Mouse (Mus musculus) CH12.LX (cell line): ENCODE results near the gene Slpi. TPM values are rescaled to one million over a fixed set of nuclear protein-coding genes. Genes with fewer than 3 reads are reported as not detected.

Experiments
- DNase-seq: peaks from one replicate; pipeline ENCODE4 v3.0.0-alpha.2; 2013; ENCODE audit errors: extremely low read depth
- H3K27ac ChIP-seq: 2 replicates; pipeline ENCODE4 v1.5.1; 2012; ENCODE audit warnings: low read depth, mild to moderate bottlenecking, control low read depth, moderate library complexity; ENCODE audit not compliant: insufficient read depth
- H3K27me3 ChIP-seq: replicated peaks from 2 replicates; pipeline ENCODE3; 2012; ENCODE audit warnings: inconsistent platforms
- H3K36me3 ChIP-seq, 2 experiments: replicated peaks in 1 of 2; 2 replicates each; pipeline versions ENCODE3 to v1.6.1; 2012; ENCODE audit warnings: inconsistent platforms in 1 of 2, low read length in 1 of 2, mild to moderate bottlenecking in 1 of 2, mixed read lengths in 1 of 2, moderate library complexity in 1 of 2; ENCODE audit not compliant: control insufficient read depth in 1 of 2, insufficient read depth in 1 of 2
- H3K4me1 ChIP-seq, 2 experiments: 2 replicates each; pipeline ENCODE4 v1.6.1; 2012; ENCODE audit warnings: inconsistent platforms in 1 of 2, moderate library complexity in 1 of 2; ENCODE audit not compliant: insufficient read depth in 2 of 2, control insufficient read depth in 1 of 2
- H3K4me2 ChIP-seq: 2 replicates; pipeline ENCODE4 v1.6.1; 2012; ENCODE audit warnings: low read depth, mild to moderate bottlenecking, control low read depth; ENCODE audit not compliant: poor library complexity, insufficient read depth, severe bottlenecking
- H3K4me3 ChIP-seq, 3 experiments: fragments of 150-350 bp in 1 of 3; sonication (generic) in 1 of 3; replicated peaks in 1 of 3; 2 replicates each; pipeline versions ENCODE3 to v1.5.1; 2011 to 2012; ENCODE audit warnings: low read depth in 2 of 3, low read length in 2 of 3, mild to moderate bottlenecking in 2 of 3, moderate library complexity in 2 of 3, control low read depth in 1 of 3, improper control_type of control experiment in 1 of 3, inconsistent platforms in 1 of 3, mixed read lengths in 1 of 3; ENCODE audit not compliant: poor library complexity in 1 of 3
- H3K79me2 ChIP-seq: replicated peaks from 2 replicates; pipeline ENCODE4 v1.6.1; 2012; ENCODE audit warnings: mild to moderate bottlenecking, moderate library complexity; ENCODE audit not compliant: control insufficient read depth, poor library complexity, insufficient read depth, severe bottlenecking; ENCODE audit errors: extremely low read depth
- H3K9ac ChIP-seq: 2 replicates; pipeline ENCODE4 v1.6.1; 2012; ENCODE audit warnings: low read depth, mild to moderate bottlenecking, control low read depth, moderate library complexity; ENCODE audit not compliant: insufficient read depth
- H3K9me3 ChIP-seq: replicated peaks from 2 replicates; pipeline ENCODE3; 2012; ENCODE audit warnings: low read length, inconsistent platforms, mixed read lengths
- BHLHE40 ChIP-seq: IDR thresholded peaks from 2 replicates; pipeline ENCODE4 v1.6.1; 2011; ENCODE audit warnings: mild to moderate bottlenecking, low read depth, low read length, improper control_type of control experiment
- CHD1 ChIP-seq: IDR thresholded peaks from 2 replicates; pipeline ENCODE4 v1.6.1; 2012; ENCODE audit warnings: low read depth, low read length, improper control_type of control experiment, inconsistent platforms
- CTCF ChIP-seq, 2 experiments: IDR thresholded peaks in 1 of 2; conservative IDR thresholded peaks in 1 of 2; 2 replicates each; pipeline ENCODE4 v1.5.1; 2011 to 2012; ENCODE audit warnings: low read depth in 2 of 2, low read length in 2 of 2, improper control_type of control experiment in 1 of 2, inconsistent platforms in 1 of 2, mild to moderate bottlenecking in 1 of 2, moderate library complexity in 1 of 2
- E2F4 ChIP-seq: IDR thresholded peaks from 2 replicates; pipeline ENCODE4 v1.6.1; 2011; ENCODE audit warnings: low read depth, low read length, improper control_type of control experiment; ENCODE audit not compliant: insufficient replicate concordance
- EP300 ChIP-seq: IDR thresholded peaks from 2 replicates; pipeline ENCODE4 v1.6.1; 2011; ENCODE audit warnings: low read length, improper control_type of control experiment
- ETS1 ChIP-seq: conservative IDR thresholded peaks from 2 replicates; pipeline ENCODE4 v1.6.1; 2012; ENCODE audit warnings: low read depth, mild to moderate bottlenecking, inconsistent platforms, low read length, improper control_type of control experiment, moderate library complexity
- GABPA ChIP-seq: IDR thresholded peaks from 2 replicates; pipeline ENCODE4 v1.6.1; 2012; ENCODE audit warnings: low read depth, low read length, improper control_type of control experiment, inconsistent platforms; ENCODE audit not compliant: insufficient replicate concordance
- JUN ChIP-seq: IDR thresholded peaks from 2 replicates; pipeline ENCODE4 v1.6.1; 2011; ENCODE audit warnings: low read depth, mild to moderate bottlenecking, low read length, improper control_type of control experiment, moderate library complexity; ENCODE audit not compliant: insufficient read depth
- KAT2A ChIP-seq: IDR thresholded peaks from 2 replicates; pipeline ENCODE4 v1.6.1; 2012; ENCODE audit warnings: low read length, improper control_type of control experiment, inconsistent platforms; ENCODE audit not compliant: insufficient replicate concordance
- MAX ChIP-seq: IDR thresholded peaks from 2 replicates; pipeline ENCODE4 v1.6.1; 2011; ENCODE audit warnings: low read length, improper control_type of control experiment
- MYC ChIP-seq: IDR thresholded peaks from 2 replicates; pipeline ENCODE4 v1.6.1; 2011; ENCODE audit warnings: low read depth, mild to moderate bottlenecking, improper control_type of control experiment, low read length
- POLR2A ChIP-seq: IDR thresholded peaks from 2 replicates; pipeline ENCODE4 v1.6.1; 2011; ENCODE audit warnings: low read depth, mild to moderate bottlenecking, improper control_type of control experiment, low read length
- POLR2AphosphoS2 ChIP-seq: IDR thresholded peaks from 2 replicates; pipeline ENCODE4 v1.6.1; 2011; ENCODE audit warnings: low read depth, low read length, improper control_type of control experiment
- RAD21 ChIP-seq: IDR thresholded peaks from 2 replicates; pipeline ENCODE4 v1.6.1; 2011; ENCODE audit warnings: low read depth, mild to moderate bottlenecking, low read length, improper control_type of control experiment, moderate library complexity
- RCOR1 ChIP-seq: conservative IDR thresholded peaks from 2 replicates; pipeline ENCODE4 v1.6.1; 2012; ENCODE audit warnings: low read depth, mild to moderate bottlenecking, inconsistent platforms, low read length, improper control_type of control experiment
- TCF12 ChIP-seq: IDR thresholded peaks from 2 replicates; pipeline ENCODE4 v1.6.1; 2014; ENCODE audit warnings: low read depth, mild to moderate bottlenecking, inconsistent platforms, low read length, improper control_type of control experiment
- USF2 ChIP-seq: conservative IDR thresholded peaks from 2 replicates; pipeline ENCODE4 v1.6.1; 2011; ENCODE audit warnings: low read depth, low read length, improper control_type of control experiment
- ZC3H11A ChIP-seq: IDR thresholded peaks from 2 replicates; pipeline ENCODE4 v1.6.1; 2012; ENCODE audit warnings: low read depth, mild to moderate bottlenecking, inconsistent platforms, low read length, improper control_type of control experiment
- ZMIZ1 ChIP-seq: IDR thresholded peaks from 2 replicates; pipeline ENCODE4 v1.6.1; 2012; ENCODE audit warnings: low read depth, mild to moderate bottlenecking, inconsistent platforms, low read length, improper control_type of control experiment
- ZNF384 ChIP-seq: IDR thresholded peaks from 2 replicates; pipeline ENCODE4 v1.6.1; 2012; ENCODE audit warnings: low read depth, low read length, improper control_type of control experiment, inconsistent platforms
- dilution Hi-C: fragments of 300-500 bp; cut with MboI; formaldehyde crosslinking; loops from 2 replicates; pipeline ENCODE4 v1.14.3; 2020; ENCODE audit warnings: low sequenced_read_pairs; ENCODE audit not compliant: extremely low pct_unique_long_range_greater_than_20kb, extremely low pct_ligation_motif_present
- in situ Hi-C: fragments of 300-500 bp; cut with MboI; formaldehyde crosslinking; loops from 3 replicates; pipeline ENCODE4 v1.14.3; 2019; ENCODE audit warnings: low sequenced_read_pairs, low pct_ligation_motif_present, low pct_unique_long_range_greater_than_20kb, mixed read lengths
- polyA plus RNA-seq: library from polyadenylated mRNA; unstranded; fragments of >175 nt; gene quantifications from 2 replicates; pipeline ENCODE4 v1.2.1, GENCODE M21; 2012; ENCODE audit warnings: low read depth; ENCODE audit not compliant: insufficient read length
- total RNA-seq, 2 experiments: library from RNA; depleted of rRNA; stranded (reverse); fragments of 300-350 nt in 1 of 2; fragments of >200 nt in 1 of 2; gene quantifications; 2 replicates each; pipeline ENCODE4 v1.2.3; 2012 to 2014

The Slpi gene
- total and polyA plus RNA-seq, 3 experiments, result 0.38 to 2.7 (median 1.0) TPM

GRCm38 (mm10) chr2:164405519-164405918 lies 16.6 kb upstream of the Slpi start:
- DNase-seq, result no peak
- dilution Hi-C loops, result no loop called here
- Histone ChIP-seq H3K4me3 (no peak overlapping the region), H3K27me3 (peaks cover 80% of the 10 kb centered on the region), H3K9me3 (peaks cover 7% of the 10 kb centered on the region), H3K4me2 (no peak overlapping the region), H3K4me1 (peaks cover 5 to 17% of the 10 kb centered on the region in 2 experiments; a peak in 3 of 4 replicates), H3K9ac (no peak overlapping the region), H3K79me2 (no peaks in the 10 kb centered on the region), H3K36me3 (no peaks in the 10 kb centered on the region), H3K27ac (no peak overlapping the region)
- TF ChIP-seq GABPA, result no peak
- no peak for TF ChIP-seq ZMIZ1
- no peak for TF ChIP-seq POLR2AphosphoS2
- TF ChIP-seq RAD21, result no peak
- TF ChIP-seq RCOR1, result no peak
- TF ChIP-seq CHD1, result no peak
- TF ChIP-seq EP300, result no peak
- no peak for TF ChIP-seq TCF12
- TF ChIP-seq KAT2A, result no peak
- TF ChIP-seq ZNF384, result no peak
- TF ChIP-seq MYC, result no peak
- TF ChIP-seq MAX, result no peak
- no peak for TF ChIP-seq USF2
- no peak for TF ChIP-seq ETS1
- TF ChIP-seq CTCF (conservative IDR thresholded peaks at IDR 0.05 in 1 of 2, IDR thresholded peaks at IDR 0.05 in 1 of 2; ENCODE audit: low read depth in 2 of 2, low read length in 2 of 2), result no peak
- no peak for TF ChIP-seq E2F4
- no peak for TF ChIP-seq ZC3H11A
- in situ Hi-C loops, result loop anchor here (5.0 to 25.0 kb wide), 2 partner anchors 112 to 332 kb away; partner anchors contain the start of genes Dnttip1 and Wfdc3

- no peaks in the 10 kb centered on the region for H3K36me3 ChIP-seq
- peaks cover 79% of the 10 kb centered on the region for H3K27me3 ChIP-seq
- peaks cover 11% of the 10 kb centered on the region for H3K9me3 ChIP-seq
- H3K9ac ChIP-seq, result no peak within 1 kb of the TSS
- no peaks in the 10 kb centered on the region for H3K79me2 ChIP-seq
- H3K4me3 ChIP-seq, result no peak within 1 kb of the TSS
- dilution Hi-C loops, result no loop called here
- in situ Hi-C loops, result loop anchor here (5.0 to 25.0 kb wide), 2 partner anchors 112 to 332 kb away; partner anchors contain the start of genes Dnttip1 and Wfdc3
- no peak for TF ChIP-seq JUN
- no peak for TF ChIP-seq BHLHE40
- no peak for TF ChIP-seq POLR2A
- TF ChIP-seq, all 38 proteins: peak for 0
- H3K4me2 ChIP-seq, result no peak within 1 kb of the TSS
- peaks cover 5 to 12% of the 10 kb centered on the region in 2 experiments; a peak in 3 of 4 replicates for H3K4me1 ChIP-seq
- no peak within 1 kb of the TSS for H3K27ac ChIP-seq
- DNase-seq, result no peak
These were observed 16.2 kb upstream of the Slpi start, which contains the start of gene Matn4 for GRCm38 (mm10) chr2:164405060-164405459. Matn4 (minus strand) TSS chr2:164405160.
